Mouse (Mus musculus): Measurements from ENCODE around the gene Mbd5. TPM values are rescaled to one million over a fixed set of nuclear protein-coding genes. Genes with fewer than 3 reads are reported as not detected.

The Mbd5 gene
- polyA plus RNA-seq, 1 experiment from 2014 or later: 22.8 TPM

DNA sequence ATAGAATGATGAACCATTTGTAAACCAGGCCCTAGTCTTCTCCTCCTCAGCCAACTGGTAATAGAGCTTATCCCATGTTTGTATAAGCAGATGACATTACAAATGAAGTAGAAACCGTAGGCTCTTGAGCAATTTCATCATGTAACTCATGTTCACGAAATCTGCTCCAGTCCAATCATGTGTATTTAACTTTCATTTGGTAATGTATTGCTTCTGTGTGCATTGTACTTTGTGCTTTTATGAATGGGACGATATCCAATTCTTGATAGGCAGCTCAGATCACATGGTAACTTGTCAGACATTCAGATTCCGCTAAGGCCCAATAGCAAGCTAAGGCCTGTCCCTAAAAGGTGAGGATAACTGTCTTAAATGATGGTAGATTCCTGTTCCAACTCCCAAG lies 141.5 kb downstream of the Mbd5 start:
- H3K9ac ChIP-seq (ENCODE audit: low read length): no peak overlapping the region
- no peaks in the 10 kb centered on the region for H3K9me3 ChIP-seq (ENCODE audit: control insufficient read depth, low read length)
- no peak for ATAC-seq (ENCODE audit: insufficient number of reproducible peaks, insufficient read depth, low FRiP score, low read depth)
- H3K4me3 ChIP-seq (ENCODE audit: control insufficient read depth in 1 of 2, insufficient read depth in 1 of 2, low read depth in 1 of 2, low read length in 2 of 2): no peak overlapping the region
- no peaks in the 10 kb centered on the region for H3K27me3 ChIP-seq (ENCODE audit: control insufficient read depth, insufficient read depth, low read length)
- H3K27ac ChIP-seq (replicated peaks in 1 of 2; ENCODE audit: control insufficient read depth in 1 of 2, insufficient read depth in 1 of 2, low read depth in 2 of 2, low read length in 2 of 2): no peak overlapping the region
- no peaks in the 10 kb centered on the region for H3K4me1 ChIP-seq (ENCODE audit: control insufficient read depth in 2 of 2, insufficient read depth in 2 of 2, low read length in 2 of 2)
- no peaks in the 10 kb centered on the region for H3K36me3 ChIP-seq (ENCODE audit: control insufficient read depth, insufficient read depth, low read length)
- 95% methylated on average over 4 of the region's 4 CpGs for WGBS
- H3K4me2 ChIP-seq (ENCODE audit: low read length): no peak overlapping the region

GRCm38 (mm10) chr2:49096765-49097164 lies 147.5 kb downstream of the Mbd5 start:
- Histone ChIP-seq H3K27me3 (ENCODE audit: control insufficient read depth, insufficient read depth, low read length) (no peaks in the 10 kb centered on the region), H3K36me3 (ENCODE audit: control insufficient read depth, insufficient read depth, low read length) (peaks cover 6% of the 10 kb centered on the region; the same call in 1 of the 2 replicates), H3K9ac (ENCODE audit: low read length) (no peak overlapping the region), H3K4me1 (ENCODE audit: control insufficient read depth in 2 of 2, insufficient read depth in 2 of 2, low read length in 2 of 2) (no peaks in the 10 kb centered on the region), H3K4me2 (ENCODE audit: low read length) (no peak overlapping the region), H3K27ac (replicated peaks in 1 of 2; ENCODE audit: control insufficient read depth in 1 of 2, insufficient read depth in 1 of 2, low read depth in 2 of 2, low read length in 2 of 2) (no peak overlapping the region), H3K9me3 (ENCODE audit: control insufficient read depth, low read length) (no peaks in the 10 kb centered on the region), H3K4me3 (ENCODE audit: control insufficient read depth in 1 of 2, insufficient read depth in 1 of 2, low read depth in 1 of 2, low read length in 2 of 2) (no peak overlapping the region)
- ATAC-seq (ENCODE audit: insufficient number of reproducible peaks, insufficient read depth, low FRiP score, low read depth): no peak

- Histone ChIP-seq H3K9me3 (ENCODE audit: control insufficient read depth, low read length) (no peaks in the 10 kb centered on the region), H3K4me2 (ENCODE audit: low read length) (no peak overlapping the region), H3K27ac (replicated peaks in 1 of 2; ENCODE audit: control insufficient read depth in 1 of 2, insufficient read depth in 1 of 2, low read depth in 2 of 2, low read length in 2 of 2) (no peak overlapping the region), H3K36me3 (ENCODE audit: control insufficient read depth, insufficient read depth, low read length) (no peaks in the 10 kb centered on the region), H3K4me3 (ENCODE audit: control insufficient read depth in 1 of 2, insufficient read depth in 1 of 2, low read depth in 1 of 2, low read length in 2 of 2) (no peak overlapping the region), H3K9ac (ENCODE audit: low read length) (no peak overlapping the region), H3K27me3 (ENCODE audit: control insufficient read depth, insufficient read depth, low read length) (no peaks in the 10 kb centered on the region), H3K4me1 (ENCODE audit: control insufficient read depth in 2 of 2, insufficient read depth in 2 of 2, low read length in 2 of 2) (no peaks in the 10 kb centered on the region)
- no peak for ATAC-seq (ENCODE audit: insufficient number of reproducible peaks, insufficient read depth, low FRiP score, low read depth)
These were observed 159.6 kb downstream of the Mbd5 start for GRCm38 (mm10) chr2:49108906-49109305.

DNA sequence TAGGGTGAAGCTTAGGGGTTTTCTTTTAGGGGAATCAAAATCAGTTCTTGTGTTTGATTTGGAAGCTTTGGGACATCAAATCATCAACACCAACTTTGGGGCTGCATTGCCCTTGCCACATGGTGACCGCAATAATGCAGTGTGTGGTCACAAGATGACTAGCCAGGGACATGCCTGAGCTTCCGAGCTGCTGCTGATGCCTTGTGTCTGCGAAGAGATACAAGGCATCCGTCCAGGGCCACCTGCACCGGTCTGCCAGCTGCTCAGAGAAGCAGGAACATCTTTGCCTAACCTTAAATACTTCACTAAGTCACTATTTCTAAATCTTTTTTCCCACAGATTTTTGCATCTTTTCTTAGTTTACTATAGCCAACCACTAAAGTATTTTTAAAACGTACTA lies 170.6 kb downstream of the Mbd5 start:
- H3K27me3 ChIP-seq (ENCODE audit: control insufficient read depth, insufficient read depth, low read length): no peaks in the 10 kb centered on the region
- H3K4me1 ChIP-seq (ENCODE audit: control insufficient read depth in 2 of 2, insufficient read depth in 2 of 2, low read length in 2 of 2): no peaks in the 10 kb centered on the region
- H3K27ac ChIP-seq (replicated peaks in 1 of 2; ENCODE audit: control insufficient read depth in 1 of 2, insufficient read depth in 1 of 2, low read depth in 2 of 2, low read length in 2 of 2): no peak overlapping the region
- no peak overlapping the region for H3K4me2 ChIP-seq (ENCODE audit: low read length)
- no peak for ATAC-seq (ENCODE audit: insufficient number of reproducible peaks, insufficient read depth, low FRiP score, low read depth)
- no peak overlapping the region for H3K9ac ChIP-seq (ENCODE audit: low read length)
- no peaks in the 10 kb centered on the region for H3K9me3 ChIP-seq (ENCODE audit: control insufficient read depth, low read length)
- peaks cover 4% of the 10 kb centered on the region; the same call in 1 of the 2 replicates for H3K36me3 ChIP-seq (ENCODE audit: control insufficient read depth, insufficient read depth, low read length)
- WGBS: 84% methylated on average over 6 of the region's 6 CpGs
- H3K4me3 ChIP-seq (ENCODE audit: control insufficient read depth in 1 of 2, insufficient read depth in 1 of 2, low read depth in 1 of 2, low read length in 2 of 2): no peak overlapping the region

DNA sequence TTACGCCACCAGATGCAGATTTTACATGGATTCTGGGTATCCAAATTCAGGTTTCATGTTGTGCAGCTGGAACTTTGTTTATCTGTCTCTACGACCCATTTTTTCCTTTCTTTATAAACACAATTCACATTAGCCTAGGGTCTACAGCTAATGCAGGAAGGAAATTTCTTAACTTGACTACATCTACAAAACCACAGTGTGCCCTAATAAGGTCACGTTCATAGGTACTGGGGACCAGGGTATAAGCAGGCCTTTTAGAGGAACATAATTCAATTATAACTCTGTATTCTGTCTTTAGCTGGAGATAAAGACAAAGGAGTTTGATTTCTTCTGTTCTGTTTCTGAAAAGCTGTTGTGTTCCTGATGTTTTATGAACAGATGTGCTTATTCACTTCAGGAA lies 172.3 kb downstream of the Mbd5 start:
- no peak overlapping the region for H3K27ac ChIP-seq (replicated peaks in 1 of 2; ENCODE audit: control insufficient read depth in 1 of 2, insufficient read depth in 1 of 2, low read depth in 2 of 2, low read length in 2 of 2)
- H3K27me3 ChIP-seq (ENCODE audit: control insufficient read depth, insufficient read depth, low read length): no peaks in the 10 kb centered on the region
- 89% methylated on average over 3 of the region's 3 CpGs for WGBS
- H3K4me1 ChIP-seq (ENCODE audit: control insufficient read depth in 2 of 2, insufficient read depth in 2 of 2, low read length in 2 of 2): no peaks in the 10 kb centered on the region
- no peak overlapping the region for H3K4me2 ChIP-seq (ENCODE audit: low read length)
- H3K36me3 ChIP-seq (ENCODE audit: control insufficient read depth, insufficient read depth, low read length): peaks cover 4% of the 10 kb centered on the region; the same call in 1 of the 2 replicates
- no peak for ATAC-seq (ENCODE audit: insufficient number of reproducible peaks, insufficient read depth, low FRiP score, low read depth)
- no peaks in the 10 kb centered on the region for H3K9me3 ChIP-seq (ENCODE audit: control insufficient read depth, low read length)
- H3K9ac ChIP-seq (ENCODE audit: low read length): no peak overlapping the region
- no peak overlapping the region for H3K4me3 ChIP-seq (ENCODE audit: control insufficient read depth in 1 of 2, insufficient read depth in 1 of 2, low read depth in 1 of 2, low read length in 2 of 2)

GRCm38 (mm10) chr2:49142186-49142585 lies 192.9 kb downstream of the Mbd5 start:
- no peaks in the 10 kb centered on the region for H3K27me3 ChIP-seq (ENCODE audit: control insufficient read depth, insufficient read depth, low read length)
- WGBS: 65% methylated on average over 3 of the region's 3 CpGs
- no peak overlapping the region for H3K4me3 ChIP-seq (ENCODE audit: control insufficient read depth in 1 of 2, insufficient read depth in 1 of 2, low read depth in 1 of 2, low read length in 2 of 2)
- H3K36me3 ChIP-seq (ENCODE audit: control insufficient read depth, insufficient read depth, low read length): no peaks in the 10 kb centered on the region
- ATAC-seq (ENCODE audit: insufficient number of reproducible peaks, insufficient read depth, low FRiP score, low read depth): no peak
- H3K27ac ChIP-seq (replicated peaks in 1 of 2; ENCODE audit: control insufficient read depth in 1 of 2, insufficient read depth in 1 of 2, low read depth in 2 of 2, low read length in 2 of 2): no peak overlapping the region
- H3K9me3 ChIP-seq (ENCODE audit: control insufficient read depth, low read length): no peaks in the 10 kb centered on the region
- H3K9ac ChIP-seq (ENCODE audit: low read length): no peak overlapping the region
- H3K4me2 ChIP-seq (ENCODE audit: low read length): no peak overlapping the region
- no peaks in the 10 kb centered on the region for H3K4me1 ChIP-seq (ENCODE audit: control insufficient read depth in 2 of 2, insufficient read depth in 2 of 2, low read length in 2 of 2)

DNA sequence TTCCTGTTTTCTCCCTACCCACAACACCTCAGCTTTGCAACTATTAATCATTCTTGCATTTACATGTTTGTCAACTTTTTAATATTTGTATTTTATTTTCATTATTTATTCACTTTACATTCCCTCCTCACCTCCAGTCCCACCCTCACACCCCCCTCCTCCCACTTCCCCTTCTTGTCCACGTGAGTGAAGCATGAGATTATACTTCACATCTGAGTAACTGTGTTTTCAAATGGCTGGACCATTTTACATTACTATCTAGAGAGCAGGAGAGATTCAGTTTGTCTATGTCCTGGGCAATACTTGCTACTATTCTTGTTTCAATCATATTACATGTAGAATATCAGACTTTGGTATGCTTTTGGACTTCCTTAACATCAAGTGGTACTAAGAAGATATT lies 204.3 kb downstream of the Mbd5 start:
- no peaks in the 10 kb centered on the region for H3K27me3 ChIP-seq (ENCODE audit: control insufficient read depth, insufficient read depth, low read length)
- H3K4me1 ChIP-seq (ENCODE audit: control insufficient read depth in 2 of 2, insufficient read depth in 2 of 2, low read length in 2 of 2): no peaks in the 10 kb centered on the region
- no peak overlapping the region for H3K4me3 ChIP-seq (ENCODE audit: control insufficient read depth in 1 of 2, insufficient read depth in 1 of 2, low read depth in 1 of 2, low read length in 2 of 2)
- H3K9me3 ChIP-seq (ENCODE audit: control insufficient read depth, low read length): no peaks in the 10 kb centered on the region
- WGBS: 63% methylated on average over 1 of the region's 1 CpGs
- H3K36me3 ChIP-seq (ENCODE audit: control insufficient read depth, insufficient read depth, low read length): no peaks in the 10 kb centered on the region
- H3K4me2 ChIP-seq (ENCODE audit: low read length): no peak overlapping the region
- no peak for ATAC-seq (ENCODE audit: insufficient number of reproducible peaks, insufficient read depth, low FRiP score, low read depth)
- no peak overlapping the region for H3K9ac ChIP-seq (ENCODE audit: low read length)
- H3K27ac ChIP-seq (replicated peaks in 1 of 2; ENCODE audit: control insufficient read depth in 1 of 2, insufficient read depth in 1 of 2, low read depth in 2 of 2, low read length in 2 of 2): no peak overlapping the region

DNA sequence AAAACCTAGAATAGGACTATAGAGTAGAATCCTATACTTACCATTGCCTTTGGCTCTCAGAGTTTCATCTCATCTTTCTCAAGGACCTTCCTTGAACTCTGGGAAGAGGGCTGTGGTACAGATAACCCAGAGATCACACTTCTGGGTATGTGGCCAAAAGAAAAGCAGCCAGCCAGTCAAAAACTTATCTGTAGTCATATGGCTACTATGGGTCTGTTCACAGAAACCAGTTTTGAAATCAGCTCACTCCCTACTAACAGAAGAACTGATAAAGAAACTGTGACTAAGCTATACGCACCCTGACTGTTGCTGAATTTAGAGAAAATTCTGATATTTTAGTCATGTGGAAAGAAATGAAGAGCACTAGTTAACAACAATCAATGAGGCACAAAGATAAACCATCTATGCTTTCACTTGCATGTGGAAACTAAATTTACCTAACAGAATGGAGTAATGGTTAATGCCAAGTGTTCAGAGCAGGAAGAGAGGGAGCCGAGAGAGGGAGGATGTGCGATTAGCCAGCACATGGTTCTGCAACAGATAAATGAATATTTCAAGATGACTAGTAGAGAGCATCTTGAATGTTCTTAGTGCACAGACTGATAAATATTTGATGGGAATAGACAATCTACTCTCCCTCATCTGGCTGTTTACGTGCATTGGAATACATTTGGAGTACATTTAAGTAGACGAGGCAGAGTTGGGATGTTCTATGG lies 211.1 kb downstream of the Mbd5 start:
- Histone ChIP-seq H3K9me3 (ENCODE audit: control insufficient read depth, low read length) (peaks cover 9% of the 10 kb centered on the region; the same call in 1 of the 2 replicates), H3K4me3 (ENCODE audit: control insufficient read depth in 1 of 2, insufficient read depth in 1 of 2, low read depth in 1 of 2, low read length in 2 of 2) (no peak overlapping the region), H3K4me2 (ENCODE audit: low read length) (no peak overlapping the region), H3K36me3 (ENCODE audit: control insufficient read depth, insufficient read depth, low read length) (no peaks in the 10 kb centered on the region), H3K4me1 (ENCODE audit: control insufficient read depth in 2 of 2, insufficient read depth in 2 of 2, low read length in 2 of 2) (no peaks in the 10 kb centered on the region), H3K27me3 (ENCODE audit: control insufficient read depth, insufficient read depth, low read length) (no peaks in the 10 kb centered on the region), H3K9ac (ENCODE audit: low read length) (no peak overlapping the region), H3K27ac (replicated peaks in 1 of 2; ENCODE audit: control insufficient read depth in 1 of 2, insufficient read depth in 1 of 2, low read depth in 2 of 2, low read length in 2 of 2) (no peak overlapping the region)
- no peak for ATAC-seq (ENCODE audit: insufficient number of reproducible peaks, insufficient read depth, low FRiP score, low read depth)
- WGBS: 78% methylated on average over 5 of the region's 5 CpGs
